Mouse (Mus musculus) thymus, postnatal 25 days (tissue): ENCODE measurements around the gene Mms22l.
A peak's percentile ranks its signal among the peaks of the same experiment; 100 is the strongest.
"Not testable (repeated sequence)": the region's sequence is repeated elsewhere in the genome, so short reads cannot be mapped to it uniquely, and the experiment has no call there.

Experiments
- DNase-seq: peaks from one replicate; pipeline ENCODE4 v3.0.0; 2022

Mms22l gene

DNA sequence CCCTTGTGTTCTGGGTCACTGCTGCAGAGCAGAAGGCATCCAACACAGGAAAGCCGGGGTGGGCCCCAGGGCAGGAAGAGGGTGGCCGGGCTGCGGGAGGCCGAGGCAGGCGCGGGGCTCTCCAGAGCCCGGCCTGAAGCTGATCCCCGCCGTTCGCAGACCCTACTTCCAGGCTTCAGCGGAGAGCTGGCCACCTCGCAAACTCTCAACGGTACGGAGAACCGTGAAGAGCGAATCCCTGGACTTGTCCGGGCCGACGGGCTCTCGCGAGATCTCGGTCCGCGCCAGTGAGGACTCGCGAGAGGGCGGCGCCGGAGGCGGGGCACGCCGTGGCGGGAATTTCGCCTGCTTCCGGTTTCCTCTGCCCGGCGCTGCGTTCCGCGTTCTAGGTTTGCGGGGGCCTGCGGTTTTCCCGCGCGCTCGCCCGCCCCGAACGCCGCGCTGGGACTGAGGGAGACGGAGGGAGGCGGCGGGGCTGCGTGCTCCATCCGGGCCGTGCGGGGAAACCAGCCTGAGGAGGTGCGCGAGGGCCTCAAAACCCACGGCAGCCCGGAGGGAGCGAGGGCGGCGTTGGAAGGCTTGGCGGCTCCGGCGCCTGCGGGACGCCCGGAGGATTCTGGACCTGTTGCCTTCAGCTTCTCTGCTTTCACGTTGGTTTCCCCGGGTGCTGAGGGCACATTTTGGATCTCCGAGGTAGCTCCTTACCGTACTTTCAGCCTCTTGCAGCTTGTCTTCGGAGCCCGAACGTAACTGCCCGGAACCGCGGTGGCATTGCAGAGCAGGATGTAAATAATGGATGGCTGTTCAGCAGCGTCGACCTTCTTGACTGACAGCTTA lies at the start of gene Mms22l:
Gene Mms22l (plus strand): TSS at position 336 of the 837 bp plus-strand sequence.
- DNase-seq: peak; percentile 91

DNA sequence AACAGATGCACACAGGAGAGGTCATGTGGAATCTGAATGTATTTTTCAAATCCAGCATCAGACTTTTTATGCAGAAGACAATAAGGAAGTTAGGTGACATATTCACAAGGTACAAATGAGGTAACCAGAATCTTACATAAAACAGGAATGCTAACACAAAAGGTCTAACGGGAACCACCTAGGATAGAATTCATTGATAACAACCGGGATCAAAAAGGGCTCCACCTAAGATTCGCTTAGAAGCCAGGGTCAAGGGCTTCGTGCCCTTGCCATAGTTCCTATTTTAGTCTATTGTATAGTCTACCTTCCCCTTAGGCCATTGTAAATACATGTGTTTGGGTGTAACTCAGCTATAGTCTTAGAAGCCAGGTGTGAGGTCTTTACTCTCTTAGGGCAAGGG lies 12.2 kb upstream of the Mms22l start:
- DNase-seq: not testable (repeated sequence)

DNA sequence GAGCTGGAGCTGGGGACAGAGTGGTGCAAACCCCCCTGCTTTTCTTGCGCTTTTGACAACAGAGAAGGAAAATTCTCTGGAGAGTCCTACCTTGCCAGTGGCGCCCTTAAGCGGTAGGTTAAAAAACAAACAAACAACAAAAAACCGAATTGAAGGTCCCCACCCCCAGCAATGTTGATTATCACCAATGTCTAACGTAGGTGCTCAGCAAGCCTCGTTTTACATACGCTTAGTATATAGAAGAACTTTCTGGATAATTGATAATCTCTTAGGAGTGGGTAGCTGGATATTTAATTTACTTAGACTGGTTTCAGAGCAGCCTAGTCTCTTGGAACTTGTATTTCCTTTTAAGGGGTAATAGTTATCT lies 685 bp downstream of the Mms22l start:
- DNase-seq: no peak

DNA sequence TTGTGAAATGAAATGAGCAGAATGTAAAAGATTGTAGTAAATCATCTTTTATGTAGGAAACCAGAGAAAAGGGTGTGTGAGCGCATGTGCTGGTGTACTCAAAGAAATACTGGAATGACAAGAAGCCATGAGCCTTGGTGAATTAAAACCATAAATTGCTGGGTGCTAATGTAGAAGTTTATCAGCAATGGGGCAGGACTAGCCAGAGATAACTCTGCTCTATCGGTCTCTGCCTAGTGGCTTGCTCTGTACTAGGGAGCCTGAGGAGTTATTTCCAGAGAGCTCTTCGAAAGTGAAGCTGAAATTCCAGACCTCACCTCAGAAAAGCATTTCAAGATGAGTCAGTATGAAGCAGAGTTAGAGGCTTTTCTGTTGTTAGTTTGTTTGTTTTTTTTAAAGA lies 12.9 kb downstream of the Mms22l start:
- DNase-seq: no peak

DNA sequence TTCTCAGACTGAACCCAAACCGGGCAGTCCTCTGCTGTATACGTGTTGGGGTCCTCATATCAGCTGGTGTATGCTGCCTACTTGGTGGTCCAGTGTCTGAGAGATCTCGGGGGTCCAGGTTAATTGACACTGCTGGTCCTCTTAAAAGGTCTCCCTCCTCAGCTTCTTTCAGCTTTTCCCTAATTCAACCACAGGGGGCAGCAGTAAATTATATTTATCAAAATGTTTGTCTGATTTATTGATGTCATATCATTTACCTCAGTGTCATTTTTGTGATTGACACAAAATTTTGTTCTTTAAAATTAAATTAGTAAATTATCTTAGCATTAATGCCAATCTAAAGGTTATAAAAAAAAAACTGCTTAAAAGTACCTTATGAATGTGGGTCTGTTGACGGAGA lies 40.7 kb downstream of the Mms22l start:
- no peak for DNase-seq

DNA sequence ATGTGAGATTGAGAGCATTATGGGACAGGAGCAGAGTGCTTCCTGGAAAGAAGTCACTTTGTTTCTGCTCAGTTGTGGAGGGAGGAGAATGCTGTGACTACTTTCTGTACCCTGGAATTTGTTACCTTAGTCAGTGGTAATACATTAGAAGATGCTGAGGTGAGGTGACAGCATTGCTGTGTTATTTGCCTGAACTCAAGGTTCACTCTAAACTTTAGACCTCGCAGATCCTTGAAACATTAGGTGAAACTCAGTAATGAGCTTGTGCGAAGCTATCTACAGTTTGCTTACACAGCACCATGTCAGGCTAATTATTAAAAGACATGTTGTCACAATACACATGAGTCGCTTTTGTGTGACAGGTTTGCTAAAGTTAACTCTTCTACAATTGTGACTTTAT lies 47.2 kb downstream of the Mms22l start:
- DNase-seq: no peak

DNA sequence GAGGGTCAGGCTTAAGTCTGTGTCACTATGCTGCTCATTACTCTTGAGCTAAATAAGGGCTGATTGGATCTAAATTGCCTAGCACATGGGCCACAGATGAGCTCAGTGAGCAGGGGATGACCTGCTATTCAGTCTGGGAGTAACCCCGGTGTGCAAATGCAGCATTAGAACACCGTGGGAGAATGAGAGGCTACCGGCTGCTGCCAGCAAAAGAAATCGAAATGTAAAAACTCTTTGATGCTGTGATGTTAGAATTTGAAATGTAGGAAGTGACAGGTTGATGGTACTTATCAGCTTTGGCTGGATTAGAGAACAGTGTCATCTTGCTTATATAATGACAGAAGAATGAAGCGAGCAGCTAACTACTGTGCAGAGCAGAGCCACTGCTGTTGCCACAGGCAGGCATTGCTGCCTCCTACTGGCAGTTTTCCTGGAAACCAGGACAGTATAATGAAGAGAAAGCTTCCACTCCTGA lies 48.5 kb downstream of the Mms22l start:
- DNase-seq: no peak

DNA sequence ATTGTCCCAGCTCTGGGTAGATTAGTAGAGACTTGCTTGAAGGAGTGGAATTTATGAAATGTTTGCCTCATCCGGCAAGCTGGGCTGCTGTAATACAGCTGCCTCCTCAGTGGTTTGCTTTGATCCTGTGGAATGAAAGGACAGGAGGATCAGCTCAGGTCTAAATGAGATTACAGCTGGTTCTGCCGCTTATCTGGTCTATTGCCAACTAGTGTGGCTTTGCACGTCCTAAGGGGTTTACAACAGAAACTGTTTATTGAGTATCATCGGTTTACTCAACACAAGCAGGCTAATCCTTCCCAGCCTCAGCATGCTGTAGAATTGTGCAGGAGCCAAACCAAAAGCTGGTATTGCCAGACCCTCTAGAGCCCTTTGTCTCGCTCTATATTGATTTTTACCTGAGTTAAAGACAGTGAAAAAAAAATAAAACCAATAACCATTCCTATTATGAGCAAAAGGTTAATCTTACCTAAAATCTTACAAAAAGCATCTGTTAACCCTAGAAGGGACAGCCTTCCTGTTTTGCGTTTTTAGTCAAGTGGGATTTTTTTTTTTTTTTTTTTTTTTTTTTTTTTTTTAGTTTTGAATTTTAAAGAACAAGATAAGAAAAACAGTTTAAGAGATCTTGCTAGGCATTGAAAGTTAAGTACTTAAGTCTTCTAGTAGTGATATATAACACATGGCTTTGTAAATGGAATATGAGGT lies 60.0 kb downstream of the Mms22l start:
- DNase-seq: no peak

DNA sequence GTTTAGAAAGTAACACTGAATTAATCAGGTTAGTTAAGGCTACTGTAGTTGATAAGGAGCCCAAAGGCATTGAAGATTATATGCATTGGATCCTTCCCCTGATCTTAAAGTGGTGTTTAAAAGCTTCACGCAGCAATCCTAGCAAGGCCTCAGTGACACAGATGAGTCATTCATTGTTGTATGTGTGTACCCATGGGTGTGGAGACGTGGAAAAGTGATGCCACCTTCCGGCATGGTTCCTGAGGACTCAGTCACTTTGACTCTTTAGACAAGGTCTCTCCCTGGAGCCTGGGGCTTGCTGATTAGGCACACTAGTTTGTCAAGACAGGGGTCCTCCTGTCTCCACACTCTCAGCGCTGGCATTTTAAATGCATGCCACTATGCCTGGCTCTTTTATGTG lies 60.9 kb downstream of the Mms22l start:
- DNase-seq: no peak

DNA sequence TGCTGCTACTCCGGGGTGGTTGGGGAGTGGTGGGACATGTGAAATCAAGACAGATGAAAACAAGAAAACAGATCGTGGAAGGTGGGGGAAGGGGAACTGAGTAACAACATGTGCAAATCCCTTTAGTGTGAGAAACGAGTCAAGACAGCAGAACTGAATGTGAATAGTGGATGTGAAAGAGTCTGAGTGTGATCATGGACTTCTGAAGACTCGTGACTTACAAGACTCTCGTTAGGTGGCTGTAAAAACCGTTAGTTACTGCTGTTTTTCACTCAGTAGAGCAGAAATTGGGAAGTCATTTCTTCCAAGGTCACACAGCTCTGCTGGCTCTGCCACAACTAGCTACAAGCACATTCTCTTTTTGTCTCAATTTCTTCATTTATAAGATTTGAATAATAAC lies 71.8 kb downstream of the Mms22l start:
- DNase-seq: no peak

DNA sequence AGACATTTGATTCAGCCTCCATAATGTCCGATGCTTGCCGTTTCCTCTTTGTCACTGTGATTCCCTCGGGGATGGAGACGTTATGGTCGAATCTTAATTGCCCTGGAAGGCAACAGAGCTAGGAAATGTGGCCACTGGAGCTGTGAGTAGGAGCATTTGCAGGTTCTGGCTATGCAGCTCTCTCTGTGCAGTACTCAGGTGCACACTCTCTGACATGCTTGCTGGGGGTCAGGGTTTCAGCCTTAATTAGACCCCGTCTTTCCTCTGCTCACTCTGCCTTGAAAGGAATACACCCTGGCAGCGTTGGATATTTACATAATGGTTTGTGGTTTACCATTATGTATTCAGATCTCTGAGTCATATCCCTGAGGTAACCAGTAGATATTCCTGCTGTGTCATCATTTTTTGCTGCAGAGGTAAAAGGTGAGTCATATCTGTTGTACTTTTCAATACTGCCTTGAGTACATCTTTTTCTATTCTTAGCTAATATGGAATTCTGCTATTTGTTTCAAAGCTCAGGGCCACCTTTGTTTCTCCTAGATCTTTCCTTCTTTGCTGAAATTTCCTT lies 72.8 kb downstream of the Mms22l start:
- DNase-seq: no peak

DNA sequence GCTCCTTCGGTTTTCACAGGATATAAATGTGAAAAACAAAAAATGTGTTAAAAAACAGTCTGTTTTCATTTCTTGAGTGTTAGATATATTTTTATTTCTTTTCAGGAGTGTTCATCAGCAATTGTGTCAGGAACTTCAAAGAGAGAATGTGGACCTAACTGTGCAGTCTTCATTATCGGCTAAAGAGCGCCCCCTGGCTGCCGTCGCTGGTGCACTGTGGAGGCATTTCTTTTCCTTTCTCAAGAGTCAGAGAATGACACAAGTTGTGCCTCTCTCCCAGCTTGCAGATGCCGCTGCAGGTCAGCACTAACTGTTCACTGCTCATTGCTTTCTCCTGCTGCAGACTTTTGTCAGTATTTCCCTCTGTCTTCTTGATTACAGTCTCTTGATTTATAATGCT lies 78.0 kb downstream of the Mms22l start:
- peak; percentile 71 for DNase-seq

DNA sequence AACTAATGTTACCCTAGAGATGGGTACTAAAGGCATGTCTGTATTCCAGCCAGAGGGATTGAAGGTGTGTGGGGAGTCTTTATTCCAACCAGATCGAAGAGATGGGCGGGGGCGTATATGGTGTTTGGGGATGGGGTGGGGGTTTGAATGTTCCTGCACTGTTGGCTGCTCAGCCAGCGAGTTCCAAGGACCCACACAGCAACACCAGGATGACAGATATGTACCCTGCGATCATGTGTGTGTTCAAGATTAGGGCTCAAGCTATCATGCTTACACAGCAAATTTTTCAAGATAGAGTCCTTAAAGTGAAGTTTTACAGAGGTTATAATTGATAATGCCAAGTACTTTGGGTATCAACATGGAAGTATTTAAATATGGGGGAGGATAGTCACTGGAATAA lies 81.3 kb downstream of the Mms22l start:
- no peak for DNase-seq

DNA sequence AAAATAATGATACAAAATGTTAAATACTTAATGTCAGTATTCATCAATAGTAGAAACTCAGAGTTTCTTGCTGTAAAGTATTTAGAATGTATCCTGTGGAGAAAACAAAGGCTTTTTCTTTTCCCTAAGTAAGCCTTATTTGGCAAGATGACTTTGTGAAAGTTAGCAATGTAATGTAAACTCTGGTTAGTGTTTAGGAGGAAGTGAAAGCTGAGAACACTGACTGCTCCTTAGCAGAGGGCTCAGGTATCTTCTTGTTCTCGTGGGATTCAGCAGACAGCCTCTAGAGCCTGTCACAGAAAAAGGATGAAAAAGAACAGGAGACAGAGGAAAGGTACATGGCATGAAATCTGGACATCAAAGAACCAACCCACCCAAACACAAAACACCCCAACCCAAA lies 86.0 kb downstream of the Mms22l start:
- no peak for DNase-seq

DNA sequence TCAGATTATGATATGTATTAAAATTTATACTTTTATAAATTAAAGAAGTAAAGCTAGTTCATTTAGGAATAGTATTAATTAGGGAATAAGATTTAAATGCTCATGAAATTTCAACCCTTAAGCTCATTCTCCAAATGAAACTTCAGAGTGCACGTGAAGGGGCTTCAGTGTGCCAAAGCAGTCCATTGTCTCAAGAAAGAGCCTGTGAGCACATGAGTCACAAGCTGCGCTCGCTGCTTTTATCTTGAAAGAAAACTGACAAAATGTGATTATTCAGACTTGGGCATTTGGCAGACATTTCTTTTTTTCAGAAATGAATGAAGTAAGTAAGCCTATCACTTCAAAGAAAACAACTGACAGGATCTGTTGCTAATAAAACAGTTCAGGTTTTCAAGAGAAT lies 87.7 kb downstream of the Mms22l start:
- DNase-seq: no peak

DNA sequence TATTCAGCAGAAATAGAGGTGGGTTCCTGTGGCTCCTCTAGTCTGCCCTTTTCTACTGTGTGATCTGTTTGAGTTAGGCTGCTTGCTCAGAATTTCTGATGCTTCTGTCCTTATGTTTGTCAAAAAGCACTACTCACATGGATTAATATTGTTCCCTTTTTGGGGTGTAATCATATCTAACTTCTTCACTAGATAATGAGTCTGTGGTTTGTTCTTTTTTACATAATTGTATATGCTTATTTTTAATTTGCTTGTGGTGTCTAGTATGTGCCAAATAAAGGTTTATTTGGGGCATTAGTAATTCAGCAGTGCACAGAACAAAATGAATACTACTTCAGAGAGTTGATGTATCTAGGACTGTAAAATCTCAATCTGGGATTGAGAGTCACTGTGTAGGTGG lies 98.6 kb downstream of the Mms22l start:
- DNase-seq: no peak

DNA sequence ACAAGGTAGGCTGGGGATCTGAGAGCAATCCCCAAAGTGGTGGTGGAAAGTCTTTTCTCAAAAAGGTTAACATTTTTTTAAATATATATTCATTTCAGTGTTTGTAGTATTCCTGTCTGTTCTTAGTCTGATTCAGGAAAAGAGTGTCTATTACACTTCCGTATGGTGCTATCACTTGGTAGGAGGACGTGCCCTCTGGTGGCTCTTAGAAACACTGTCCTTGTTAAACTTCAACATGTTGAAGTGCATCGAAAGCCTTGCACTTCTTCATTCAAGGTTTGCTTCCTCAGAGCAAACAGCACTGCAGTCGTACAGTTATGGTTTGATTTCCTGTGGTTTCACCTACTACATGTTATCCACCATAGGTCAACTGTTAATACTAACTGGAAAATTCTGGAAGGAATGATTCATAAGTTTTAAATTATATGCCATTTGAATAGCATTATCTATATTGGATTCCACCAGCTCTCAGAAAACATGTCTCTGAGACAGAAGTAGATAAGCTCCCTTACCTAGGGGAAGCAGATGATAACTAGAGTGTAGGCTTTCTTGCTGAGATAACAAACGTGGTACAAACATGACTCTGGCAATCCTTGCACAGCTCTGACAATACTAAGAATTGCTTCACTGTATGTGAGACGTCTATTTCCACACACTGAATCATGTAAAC lies 100.8 kb downstream of the Mms22l start:
- no peak for DNase-seq

DNA sequence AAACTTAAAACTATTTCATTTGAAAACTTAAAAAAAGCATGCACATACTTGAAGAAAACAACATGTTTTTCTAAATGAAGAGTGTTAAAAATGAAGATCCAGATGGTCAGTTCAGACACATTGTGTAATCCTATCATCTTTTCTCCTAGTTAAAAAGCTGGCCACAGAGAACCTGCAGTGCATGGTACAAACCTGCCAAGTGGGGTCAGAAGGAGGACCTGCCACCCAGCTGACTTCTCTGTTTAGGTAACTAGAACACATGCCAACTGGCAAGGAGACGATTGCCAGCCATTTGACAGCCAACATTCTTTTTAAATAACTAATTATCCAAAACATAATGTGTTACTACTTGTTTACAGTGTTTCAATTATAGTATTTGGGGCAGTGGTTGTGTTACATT lies 102.4 kb downstream of the Mms22l start:
- no peak for DNase-seq

DNA sequence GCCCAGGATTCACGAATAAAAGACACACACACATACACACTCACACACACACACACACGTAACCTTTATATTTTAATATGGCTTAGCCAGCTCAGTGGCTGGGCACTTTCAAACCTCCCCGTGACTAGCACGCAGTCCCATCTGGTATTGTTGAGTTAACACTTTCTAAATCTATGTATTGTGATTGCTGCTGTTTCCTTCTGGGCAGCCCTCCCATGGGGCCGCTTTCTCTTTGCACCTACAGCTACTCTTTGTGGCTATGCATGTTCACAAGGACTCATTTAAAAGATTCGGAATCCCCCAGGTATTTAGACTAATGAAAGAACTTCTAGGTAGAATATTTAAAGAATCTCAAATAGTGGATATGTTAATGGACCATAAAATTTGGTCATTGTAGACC lies 105.5 kb downstream of the Mms22l start:
- no peak for DNase-seq

DNA sequence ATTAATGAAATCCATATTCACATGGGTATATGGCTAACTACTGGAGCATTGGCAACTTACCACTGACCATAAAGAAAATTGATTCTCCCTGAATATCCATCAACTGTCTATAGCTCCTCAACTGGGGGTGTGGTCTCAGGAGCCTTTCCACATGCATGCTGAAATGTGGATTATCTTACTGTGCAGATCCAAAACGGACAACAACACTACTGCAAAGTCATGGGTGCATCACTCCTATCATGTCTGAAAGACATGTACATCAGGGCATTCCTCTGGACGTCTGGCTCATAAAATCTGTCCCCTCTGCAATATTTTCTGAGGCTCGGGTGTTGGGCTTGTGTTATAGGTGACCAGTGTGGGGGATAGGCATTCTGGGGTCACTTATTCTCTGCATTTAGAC lies 112.8 kb downstream of the Mms22l start:
- no peak for DNase-seq

DNA sequence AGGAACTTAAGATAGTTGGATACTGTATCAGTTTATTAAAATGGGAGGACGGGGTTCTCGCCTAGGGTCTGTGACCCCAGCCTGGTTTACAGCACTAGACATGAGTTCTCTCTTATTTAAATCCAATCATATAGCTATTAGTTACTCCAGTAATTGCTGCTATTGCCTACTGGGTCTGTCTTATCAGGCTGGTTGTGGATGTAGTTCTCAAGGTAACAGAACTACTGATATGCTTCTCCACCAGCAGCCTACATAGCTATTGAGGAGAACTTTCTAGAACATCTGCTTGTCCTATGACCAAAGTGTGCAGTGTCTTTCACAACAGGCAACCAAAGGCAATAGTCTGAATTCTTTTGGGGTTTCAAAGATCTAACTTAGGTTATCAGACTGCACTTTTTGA lies 113.3 kb downstream of the Mms22l start:
- no peak for DNase-seq

DNA sequence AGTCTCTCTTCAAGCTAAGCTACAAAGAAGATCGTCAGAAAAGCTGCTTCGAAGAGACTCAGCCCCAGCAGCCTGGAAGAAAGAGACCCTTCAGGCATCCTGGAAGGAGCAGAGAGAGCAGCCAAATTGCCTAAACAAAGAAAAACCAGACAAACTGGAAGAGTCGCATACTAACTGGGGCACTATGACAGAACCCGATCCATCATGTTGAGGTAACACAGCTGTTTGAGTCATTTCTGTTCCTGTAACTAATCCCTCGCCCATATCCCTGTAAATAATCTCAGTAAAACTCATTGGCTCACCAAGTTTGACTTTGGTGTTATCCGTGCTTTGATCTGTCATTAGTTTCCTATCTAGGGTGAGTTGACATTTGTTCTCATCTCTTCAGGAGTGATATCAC lies 123.8 kb downstream of the Mms22l start:
- no peak for DNase-seq

DNA sequence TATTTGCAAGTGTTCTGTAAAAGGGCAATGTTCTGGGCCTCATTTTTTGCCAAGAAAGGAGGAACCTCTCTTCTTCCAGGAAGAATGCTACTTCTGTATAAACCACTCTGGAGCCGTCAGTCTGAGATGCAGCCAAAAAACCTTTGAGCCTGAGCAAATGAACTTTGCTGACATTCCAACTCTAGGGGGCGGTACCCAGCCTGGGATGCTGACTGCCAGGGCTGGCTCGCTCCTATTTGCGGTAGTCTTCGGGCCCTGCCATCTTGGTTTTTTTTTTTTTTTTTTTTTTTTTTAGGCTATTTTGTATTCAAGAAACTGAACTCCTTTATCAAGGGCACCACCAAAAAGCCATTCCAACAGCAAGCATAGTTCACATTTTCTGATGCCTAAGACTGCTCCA lies 124.2 kb downstream of the Mms22l start:
- DNase-seq: no peak
